14 mouse cellular contexts compared by ENCODE assay signal in the genomic region with DNA sequence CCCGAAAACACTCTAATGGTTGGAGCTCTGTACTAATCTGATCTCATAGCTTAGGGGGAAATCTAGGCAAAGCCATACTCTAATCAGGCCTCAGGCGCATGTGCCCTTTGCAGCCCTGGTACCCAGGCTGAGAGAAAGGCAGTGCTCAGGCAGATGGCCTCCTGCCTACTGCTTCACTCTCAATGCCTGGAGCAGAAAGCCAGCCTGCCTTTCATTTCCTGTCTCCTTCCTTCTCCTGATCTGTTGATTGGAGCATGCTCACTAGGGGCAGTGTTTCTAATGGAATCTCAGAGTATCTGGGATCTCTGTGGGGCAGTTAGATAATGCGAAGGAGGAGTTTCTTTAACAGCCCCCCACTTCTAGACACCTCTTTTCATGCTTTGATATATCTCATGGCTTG. TPM values are rescaled to one million over a fixed set of nuclear protein-coding genes. Genes with fewer than 3 reads are reported as not detected.
DNase-seq lines count a peak whose midpoint lies in the region; ATAC-seq lines count a peak whose summit lies in the region.
"Had no signal": no experiment of that assay in that cellular context is flagged by ENCODE, and none has a peak within 500 bp of the region (broad histone marks: within the 10 kb centered on the region; RNA-seq: fewer than 3 reads in every experiment).

No protein-coding gene starts in this region.

- no peak overlapping the region for H3K9ac ChIP-seq in hindbrain, embryonic 13.5 days
- no peak overlapping the region for H3K9ac ChIP-seq in hindbrain, embryonic 16.5 days (ENCODE audit: low read depth, low read length)

- no peak overlapping the region for H3K4me2 ChIP-seq in hindbrain, embryonic 13.5 days
- H3K4me2 ChIP-seq in hindbrain, embryonic 16.5 days (ENCODE audit: low read length): no peak overlapping the region

- DNase-seq in adrenal gland, postnatal 36 days: peak; percentile 15 to 17
- no peak for DNase-seq in adrenal gland, adult 8-10 months
- peak; percentile 40 for DNase-seq in MN1 (ENCODE audit: low spot score)
- DNase-seq in embryonic facial prominence, embryonic 10.5 days (ENCODE audit: low spot score): peak; percentile 24
- DNase-seq in left cerebral cortex, adult 8-10 months (ENCODE audit: low spot score in 2 of 2): no peak
- DNase-seq: B cell, adult 2 months; kidney, postnatal 10 days had no signal

- no peaks in the 10 kb centered on the region for H3K27me3 ChIP-seq in hindbrain, embryonic 13.5 days
- no peaks in the 10 kb centered on the region for H3K27me3 ChIP-seq in hindbrain, embryonic 16.5 days (replicated peaks; ENCODE audit: control insufficient read depth, insufficient read depth, low read length)
- no peaks in the 10 kb centered on the region for H3K27me3 ChIP-seq in embryonic facial prominence, embryonic 10.5 days (replicated peaks; ENCODE audit: low read depth, poor library complexity, severe bottlenecking)

- no peaks in the 10 kb centered on the region for H3K9me3 ChIP-seq in hindbrain, embryonic 13.5 days
- H3K9me3 ChIP-seq in hindbrain, embryonic 16.5 days (ENCODE audit: control insufficient read depth, low read length): no peaks in the 10 kb centered on the region
- H3K9me3 ChIP-seq in embryonic facial prominence, embryonic 10.5 days: no peaks in the 10 kb centered on the region

- peaks cover 5% of the 10 kb centered on the region for H3K36me3 ChIP-seq in hindbrain, embryonic 13.5 days
- no peaks in the 10 kb centered on the region for H3K36me3 ChIP-seq in hindbrain, embryonic 16.5 days (ENCODE audit: control insufficient read depth, insufficient read depth, low read length)
- H3K36me3 ChIP-seq in embryonic facial prominence, embryonic 10.5 days (replicated peaks): no peaks in the 10 kb centered on the region

- H3K4me3 ChIP-seq in hindbrain, embryonic 13.5 days: no peak overlapping the region
- no peak overlapping the region for H3K4me3 ChIP-seq in hindbrain, embryonic 16.5 days (ENCODE audit: low read length)
- H3K4me3 ChIP-seq in embryonic facial prominence, embryonic 10.5 days: no peak overlapping the region

- H3K27ac ChIP-seq in hindbrain, embryonic 13.5 days: 0 out of 2 replicates have a peak overlapping the region, but pooled peaks have one; percentile 30
- no peak overlapping the region for H3K27ac ChIP-seq in hindbrain, embryonic 16.5 days (ENCODE audit: low read depth, low read length)
- peak overlapping the region; percentile 30; the same call in 1 of the 2 replicates for H3K27ac ChIP-seq in embryonic facial prominence, embryonic 10.5 days (replicated peaks)
- H3K27ac ChIP-seq: macrophage had no signal

- 80% methylated on average over 3 of the region's 3 CpGs for WGBS in hindbrain, embryonic 13.5 days
- WGBS in hindbrain, embryonic 16.5 days: 73% methylated on average over 3 of the region's 3 CpGs
- 66% methylated on average over 3 of the region's 3 CpGs for WGBS in embryonic facial prominence, embryonic 10.5 days

- peaks cover 28% of the 10 kb centered on the region for H3K4me1 ChIP-seq in hindbrain, embryonic 13.5 days (replicated peaks)
- peaks cover 11% of the 10 kb centered on the region for H3K4me1 ChIP-seq in hindbrain, embryonic 16.5 days (ENCODE audit: control insufficient read depth, insufficient read depth, low read depth, low read length)
- H3K4me1 ChIP-seq in embryonic facial prominence, embryonic 10.5 days: peaks cover 23% of the 10 kb centered on the region

- ATAC-seq in hindbrain, embryonic 13.5 days (ENCODE audit: low FRiP score): no peak
- ATAC-seq in hindbrain, embryonic 16.5 days: no peak
- no peak for ATAC-seq in megakaryocyte-erythroid progenitor cell, adult 5-6 weeks (replicated peaks; ENCODE audit: low FRiP score, low TSS enrichment, poor library complexity, severe bottlenecking)

RNA-seq across cellular contexts. Expression of a gene that starts 13.3 kb away (rescaled TPM):
- 10 to 100 TPM; 48.8 to 52.4 TPM for total RNA-seq in adrenal gland, postnatal 36 days (2021)
- total RNA-seq in adrenal gland, adult 8-10 months (2022): 10 to 100 TPM; 56.0 to 79.4 (median 66.8) TPM
- 58.3 and 60.5 TPM in 2 replicates for polyA plus RNA-seq in hindbrain, embryonic 13.5 days (2015; fragmentation: Nextera tagmentation; extraction: Ambion mirVana)
- polyA plus RNA-seq in hindbrain, embryonic 16.5 days (2015; fragmentation: Nextera tagmentation; extraction: Ambion mirVana): 89.1 and 97.7 TPM in 2 replicates
- polyA plus RNA-seq in embryonic facial prominence, embryonic 10.5 days (2016; fragmentation: Nextera tagmentation; extraction: Ambion mirVana): 22.4 and 24.5 TPM in 2 replicates
- total RNA-seq in megakaryocyte-erythroid progenitor cell, adult 5-6 weeks (2014; fragmentation: Nextera tagmentation): not detected in 2 replicates
- total RNA-seq in megakaryocyte-erythroid progenitor cell, adult 5-6 weeks (2017): 1.1 and 1.3 TPM in 2 replicates
- 100 to 1,000 TPM; 162 to 190 (median 168) TPM for total RNA-seq in left cerebral cortex, adult 8-10 months (2022)

RNA-seq across cellular contexts. Expression of a gene that starts 28.2 kb away (rescaled TPM):
- total RNA-seq in adrenal gland, postnatal 36 days (2021): under 1 TPM in 1 of 2 experiments, not detected in 1; 0.83 TPM
- under 1 TPM in 2 of 4 experiments, not detected in 2; 0.41 to 0.97 TPM for total RNA-seq in adrenal gland, adult 8-10 months (2022)
- polyA plus RNA-seq in hindbrain, embryonic 13.5 days (2015; fragmentation: Nextera tagmentation; extraction: Ambion mirVana): not detected in 2 replicates
- polyA plus RNA-seq in hindbrain, embryonic 16.5 days (2015; fragmentation: Nextera tagmentation; extraction: Ambion mirVana): not detected in 2 replicates
- polyA plus RNA-seq in embryonic facial prominence, embryonic 10.5 days (2016; fragmentation: Nextera tagmentation; extraction: Ambion mirVana): not detected in 2 replicates
- total RNA-seq in megakaryocyte-erythroid progenitor cell, adult 5-6 weeks (2014; fragmentation: Nextera tagmentation): not detected in 2 replicates
- not detected in 2 replicates for total RNA-seq in megakaryocyte-erythroid progenitor cell, adult 5-6 weeks (2017)
- under 1 TPM in 1 of 4 experiments, not detected in 3; 0.53 TPM for total RNA-seq in left cerebral cortex, adult 8-10 months (2022)
- total RNA-seq: gastrocnemius, adult 18-20 months had no signal
- polyA plus RNA-seq: limb, embryonic 14.5 days; macrophage; testis, adult 2 months had no signal

Comparison
In these comparisons a context has a peak if more than half of its experiments do, and no peak if none do; other contexts are left out.
1. DNase-seq: peak in adrenal gland, postnatal 36 days (2 of 2), MN1 (single experiment) and embryonic facial prominence, embryonic 10.5 days (single experiment); none in adrenal gland, adult 8-10 months (single experiment) and left cerebral cortex, adult 8-10 months (0 of 2).
2. RNA of a gene that starts 13.3 kb away (total RNA-seq): 162 to 190 TPM in left cerebral cortex, adult 8-10 months, 56.0 to 79.4 TPM in adrenal gland, adult 8-10 months and 48.8 to 52.4 TPM in adrenal gland, postnatal 36 days; 1.1 to 1.3 TPM in megakaryocyte-erythroid progenitor cell, adult 5-6 weeks; every median in the first group is over 10 times any median in the second.